Mouse (Mus musculus) E14TG2a.4 (cell line): ENCODE results near the gene Jmjd1c.

ENCODE experiments used
- H3K27me3 ChIP-seq: 2 replicates; pipeline ENCODE4 v1.6.1; 2014; ENCODE audit warnings: low read length, control low read depth; ENCODE audit not compliant: insufficient read depth
- H3K36me3 ChIP-seq: 2 replicates; pipeline ENCODE4 v1.6.1; 2014; ENCODE audit warnings: low read length, control low read depth; ENCODE audit not compliant: insufficient read depth
- H3K4me1 ChIP-seq: replicated peaks from 2 replicates; pipeline ENCODE4 v1.6.1; 2014; ENCODE audit warnings: low read depth, low read length, control low read depth
- H3K4me3 ChIP-seq: replicated peaks from 2 replicates; pipeline ENCODE4 v1.5.1; 2014; ENCODE audit warnings: mild to moderate bottlenecking, low read length
- H3K9me3 ChIP-seq: 2 replicates; pipeline ENCODE4 v1.6.1; 2014; ENCODE audit warnings: low read length, control low read depth
- CTCF ChIP-seq: conservative IDR thresholded peaks from 2 replicates; pipeline ENCODE4 v1.5.1; 2014; ENCODE audit warnings: low read length
- NANOG ChIP-seq: IDR thresholded peaks from 2 replicates; pipeline ENCODE4 v1.6.1; 2014; ENCODE audit warnings: borderline replicate concordance, low read length, mixed read lengths
- POU5F1 ChIP-seq: IDR thresholded peaks from 2 replicates; pipeline ENCODE4 v1.6.1; 2014; ENCODE audit warnings: low read length, borderline replicate concordance

The Jmjd1c gene

GRCm38 (mm10) chr10:67094922-67095321, 1.0 kb upstream of the Jmjd1c start:
- Histone ChIP-seq H3K9me3 (no peaks in the 10 kb centered on the region), H3K36me3 (peaks cover 14% of the 10 kb centered on the region; the same call in 1 of the 2 replicates), H3K27me3 (no peaks in the 10 kb centered on the region), H3K4me3 (peak overlapping the region; percentile 93; the same call in 1 of the 2 replicates), H3K4me1 (peaks cover 54% of the 10 kb centered on the region)
- no peak for TF ChIP-seq POU5F1
- no peak for TF ChIP-seq CTCF
- no peak for TF ChIP-seq NANOG

DNA sequence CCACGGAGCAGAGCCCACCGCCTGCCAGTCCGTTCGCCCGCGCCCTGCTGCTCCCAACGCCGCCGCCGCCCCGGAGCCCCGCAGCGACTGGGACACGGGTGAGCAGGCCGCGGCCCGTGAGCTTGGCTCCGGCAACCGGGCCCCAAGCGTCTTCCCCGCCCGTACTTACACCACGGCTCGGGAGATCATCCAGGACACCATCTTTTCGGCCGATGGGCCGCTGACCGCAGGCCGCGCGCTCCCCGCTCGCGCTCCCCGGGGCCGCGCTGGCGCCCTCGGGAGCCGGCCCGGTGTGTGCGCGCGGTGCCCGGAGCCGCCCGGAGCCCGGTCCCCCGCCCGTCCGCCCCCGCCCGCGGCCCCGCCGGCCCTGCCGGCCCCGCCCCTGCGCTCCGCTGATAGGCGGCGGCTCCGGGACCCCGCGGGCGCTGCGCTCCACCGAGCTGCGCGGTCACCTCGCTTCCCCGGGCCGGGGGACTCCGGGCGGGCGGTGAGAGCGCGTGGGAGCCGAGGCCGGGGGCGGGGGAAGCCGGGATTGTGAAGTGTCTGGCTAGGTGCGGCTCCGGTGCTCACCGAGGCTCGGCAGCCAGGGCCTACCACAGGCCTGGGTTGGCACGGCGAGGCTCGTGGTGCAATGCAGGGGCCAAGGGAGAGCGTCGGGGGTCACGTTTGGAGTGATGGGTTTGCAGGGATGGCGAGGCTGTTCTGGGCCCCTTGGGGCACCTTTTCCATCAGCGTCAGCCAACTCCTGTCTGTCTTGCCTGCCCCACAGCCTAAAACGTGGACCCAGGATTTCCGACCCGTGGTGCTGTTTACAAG, 904 bp downstream of the Jmjd1c start, which contains the start of gene Reep3:
Gene Reep3 (minus strand): TSS at position 325 of the 816 bp plus-strand sequence.
- Histone ChIP-seq H3K27me3 (no peaks in the 10 kb centered on the region), H3K4me1 (peaks cover 62% of the 10 kb centered on the region), H3K36me3 (peaks cover 23% of the 10 kb centered on the region), H3K4me3 (peak within 1 kb of the TSS; percentile 93), H3K9me3 (no peaks in the 10 kb centered on the region)
- TF ChIP-seq POU5F1, result no peak
- TF ChIP-seq NANOG, result no peak
- TF ChIP-seq CTCF, result no peak

DNA sequence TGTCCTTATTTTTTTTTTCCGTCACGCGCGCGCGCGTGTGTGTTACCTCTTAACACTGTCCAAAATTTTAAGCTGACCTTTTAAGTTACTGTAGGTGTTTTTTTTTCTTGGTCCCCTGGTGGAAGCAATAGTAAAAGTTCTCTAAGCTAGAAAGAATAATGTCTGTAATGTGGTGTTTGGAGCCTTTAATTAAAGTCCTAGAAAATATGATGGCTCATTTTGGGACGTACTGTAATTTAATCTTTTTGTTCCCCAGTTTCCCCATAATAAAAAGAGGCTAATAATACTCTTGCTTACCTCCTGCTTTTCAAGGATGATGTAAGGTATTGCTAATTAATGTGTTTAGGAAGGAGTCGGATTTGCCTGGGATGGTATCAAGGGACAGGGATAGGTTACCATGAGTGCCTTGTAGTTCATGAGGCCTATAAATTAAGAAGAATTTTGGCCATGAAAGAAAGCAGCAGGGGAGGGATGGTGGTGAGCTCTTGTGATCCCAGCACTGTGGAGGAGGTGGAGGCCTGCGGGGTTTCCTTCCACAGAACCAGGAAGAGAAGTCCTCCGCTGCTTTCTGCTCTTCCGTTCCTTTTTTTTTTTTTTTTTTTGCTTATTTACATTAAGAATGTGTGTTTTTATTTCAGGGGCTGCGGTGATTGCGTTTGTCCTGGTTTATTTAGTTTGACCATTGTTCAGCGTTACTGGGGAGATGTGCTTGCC, 1.7 kb downstream of the Jmjd1c start:
- no peaks in the 10 kb centered on the region for H3K9me3 ChIP-seq
- H3K4me3 ChIP-seq, result peak overlapping the region; percentile 93
- H3K36me3 ChIP-seq, result peaks cover 30% of the 10 kb centered on the region
- TF ChIP-seq NANOG (no peak), POU5F1 (no peak), CTCF (no peak)
- H3K4me1 ChIP-seq, result peaks cover 67% of the 10 kb centered on the region
- H3K27me3 ChIP-seq, result no peaks in the 10 kb centered on the region

- peak overlapping the region; percentile 93 for H3K4me3 ChIP-seq
- no peaks in the 10 kb centered on the region for H3K9me3 ChIP-seq
- no peaks in the 10 kb centered on the region for H3K27me3 ChIP-seq
- peaks cover 76% of the 10 kb centered on the region for H3K4me1 ChIP-seq
- TF ChIP-seq POU5F1, result no peak
- no peak for TF ChIP-seq CTCF
- no peak for TF ChIP-seq NANOG
- H3K36me3 ChIP-seq, result peaks cover 31% of the 10 kb centered on the region
These were observed 2.6 kb downstream of the Jmjd1c start for GRCm38 (mm10) chr10:67098408-67099050.

DNA sequence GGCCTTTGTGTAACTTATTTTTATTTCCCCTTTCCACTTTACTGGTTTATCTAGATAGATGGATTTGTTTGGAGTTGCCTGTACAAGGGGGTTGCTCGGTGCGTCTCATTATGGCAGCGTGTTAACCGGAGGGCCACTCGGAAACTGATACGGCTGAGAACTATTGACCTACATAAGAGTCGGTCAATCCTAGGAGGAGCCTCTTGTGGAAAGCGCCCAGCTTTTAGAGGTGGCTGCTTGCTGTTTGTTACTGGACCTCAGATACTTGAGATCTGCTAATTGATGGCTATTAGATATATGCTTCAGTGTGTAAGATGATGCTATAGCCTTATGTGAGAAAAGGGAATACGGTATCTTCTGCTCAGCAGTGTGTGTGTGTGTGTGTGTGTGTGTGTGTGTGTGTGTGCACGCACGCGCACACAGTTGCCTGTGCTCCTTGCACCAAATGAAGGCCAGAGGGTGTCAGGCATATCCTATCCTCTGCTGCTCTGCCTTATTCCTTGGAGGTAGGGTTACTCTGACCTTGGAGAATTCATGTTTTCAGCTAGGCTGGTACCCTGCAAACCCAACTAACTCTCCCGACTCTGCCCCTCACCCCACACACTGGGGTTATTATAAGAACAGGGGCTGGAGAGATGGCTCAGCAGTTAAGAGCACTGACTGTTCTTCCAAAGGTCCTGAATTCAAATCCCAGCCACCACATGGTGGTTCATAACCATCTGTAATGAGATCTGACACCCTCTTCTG, 3.4 kb downstream of the Jmjd1c start:
- no peak for TF ChIP-seq CTCF
- TF ChIP-seq POU5F1, result no peak
- no peak for TF ChIP-seq NANOG

GRCm38 (mm10) chr10:67100011-67100661, 4.2 kb downstream of the Jmjd1c start:
- TF ChIP-seq NANOG, result peak; percentile 97
- TF ChIP-seq CTCF, result no peak
- peak; percentile 73; the same call in 1 of the 2 replicates for TF ChIP-seq POU5F1
- Histone ChIP-seq H3K27me3 (no peaks in the 10 kb centered on the region), H3K36me3 (peaks cover 38% of the 10 kb centered on the region), H3K4me1 (peaks cover 77% of the 10 kb centered on the region), H3K9me3 (no peaks in the 10 kb centered on the region), H3K4me3 (peak overlapping the region; percentile 93)

More for the DNA sequence above, 3.4 kb downstream of the Jmjd1c start:
- Histone ChIP-seq H3K4me1 (peaks cover 77% of the 10 kb centered on the region), H3K36me3 (peaks cover 34% of the 10 kb centered on the region), H3K27me3 (no peaks in the 10 kb centered on the region), H3K4me3 (peak overlapping the region; percentile 93), H3K9me3 (no peaks in the 10 kb centered on the region)

- Histone ChIP-seq H3K27me3 (no peaks in the 10 kb centered on the region), H3K36me3 (peaks cover 41% of the 10 kb centered on the region), H3K4me1 (peaks cover 77% of the 10 kb centered on the region), H3K9me3 (no peaks in the 10 kb centered on the region), H3K4me3 (peak overlapping the region; percentile 72)
- TF ChIP-seq NANOG (peak; percentile 87), POU5F1 (no peak), CTCF (no peak)
These were observed 4.9 kb downstream of the Jmjd1c start for GRCm38 (mm10) chr10:67100831-67101251.
